Mouse (Mus musculus) hindlimb bud, embryonic 11.5 days (tissue): Measurements from ENCODE around the gene Tmcc2.
"Not testable (repeated sequence)": the region's sequence is repeated elsewhere in the genome, so short reads cannot be mapped to it uniquely, and the experiment has no call there.

Experiments
- DNase-seq: peaks from one replicate; pipeline ENCODE4 v3.0.0-alpha.2; 2012; ENCODE audit warnings: low read depth, low spot score; ENCODE audit errors: extremely low spot score

Gene Tmcc2

GRCm38 (mm10) chr1:132370681-132371173 is 20.4 kb downstream of the Tmcc2 start:
- DNase-seq: no peak

GRCm38 (mm10) chr1:132367692-132368506 is 23.2 kb downstream of the Tmcc2 start:
- no peak for DNase-seq

GRCm38 (mm10) chr1:132366937-132367336 is 24.1 kb downstream of the Tmcc2 start:
- no peak for DNase-seq

GRCm38 (mm10) chr1:132366235-132366634 is 24.8 kb downstream of the Tmcc2 start:
- no peak for DNase-seq

- DNase-seq: no peak
Observed at GRCm38 (mm10) chr1:132365645-132366044, 25.4 kb downstream of the Tmcc2 start.

GRCm38 (mm10) chr1:132364896-132365557 is 26.1 kb downstream of the Tmcc2 start:
- DNase-seq: no peak

- DNase-seq: no peak
Observed at GRCm38 (mm10) chr1:132364388-132364787, 26.7 kb downstream of the Tmcc2 start.

GRCm38 (mm10) chr1:132361959-132362358 is 29.1 kb downstream of the Tmcc2 start:
- DNase-seq: no peak

GRCm38 (mm10) chr1:132356841-132357240 is 34.2 kb downstream of the Tmcc2 start:
- DNase-seq: no peak

GRCm38 (mm10) chr1:132355841-132356242 is 35.2 kb downstream of the Tmcc2 start:
- DNase-seq: peak; percentile 85

- DNase-seq: no peak
Observed at GRCm38 (mm10) chr1:132355162-132355601, 35.9 kb downstream of the Tmcc2 start.

- no peak for DNase-seq
Observed at GRCm38 (mm10) chr1:132354234-132354633, 36.8 kb downstream of the Tmcc2 start.

GRCm38 (mm10) chr1:132353389-132353788 is 37.7 kb downstream of the Tmcc2 start:
- no peak for DNase-seq

- no peak for DNase-seq
Observed at GRCm38 (mm10) chr1:132351058-132351457, 40.0 kb downstream of the Tmcc2 start.

GRCm38 (mm10) chr1:132349601-132350000 is 41.5 kb downstream of the Tmcc2 start:
- DNase-seq: not testable (repeated sequence)

GRCm38 (mm10) chr1:132349049-132349448 is 42.0 kb downstream of the Tmcc2 start:
- DNase-seq: not testable (repeated sequence)

GRCm38 (mm10) chr1:132348401-132348800 is 42.7 kb downstream of the Tmcc2 start:
- DNase-seq: no peak

GRCm38 (mm10) chr1:132346951-132347350 is 44.1 kb downstream of the Tmcc2 start:
- DNase-seq: no peak

- DNase-seq: no peak
Observed at GRCm38 (mm10) chr1:132346134-132346851, 44.8 kb downstream of the Tmcc2 start.

GRCm38 (mm10) chr1:132345514-132345913 is 45.6 kb downstream of the Tmcc2 start:
- DNase-seq: no peak

- no peak for DNase-seq
Observed at GRCm38 (mm10) chr1:132343656-132344055, 47.4 kb downstream of the Tmcc2 start.
